Mouse (Mus musculus): ENCODE measurements at regions not wholly inside any gene's neighbourhood (a gene's known extent, or its start where the extent isn't known, plus 50 kb on each side); places are given as distances from the start of the nearest gene placed in this dataset.

DNA sequence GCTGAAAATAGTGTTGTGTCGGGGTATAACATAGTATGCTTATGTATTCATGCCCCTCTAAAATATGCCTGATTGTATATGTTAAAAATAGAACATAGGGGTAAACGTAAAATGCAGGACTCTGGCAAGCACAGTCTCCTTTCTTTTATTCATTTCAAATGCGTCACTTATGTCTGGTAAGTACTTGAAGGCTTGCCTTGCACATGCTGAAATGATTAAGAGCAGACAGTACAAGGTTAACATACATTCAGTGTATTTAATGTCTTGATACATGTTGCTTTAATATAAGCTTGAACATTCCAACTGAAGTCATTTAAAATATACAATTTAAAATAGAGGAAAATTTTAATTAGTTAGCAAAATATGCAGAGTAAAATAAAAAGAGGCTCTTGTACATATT lies 50.9 kb upstream of the Meox2 start:
- Histone ChIP-seq H3K9ac (ENCODE audit: insufficient read depth, low read depth) (no peak overlapping the region), H3K27me3 (replicated peaks) (no peaks in the 10 kb centered on the region), H3K79me2 (replicated peaks; ENCODE audit: control insufficient read depth, extremely low read depth, insufficient read depth, poor library complexity, severe bottlenecking) (no peaks in the 10 kb centered on the region), H3K4me3 (replicated peaks in 1 of 3; ENCODE audit: low read depth in 2 of 3, low read length in 2 of 3, poor library complexity in 1 of 3) (no peak overlapping the region), H3K4me2 (ENCODE audit: insufficient read depth, low read depth, poor library complexity, severe bottlenecking) (no peak overlapping the region), H3K4me1 (ENCODE audit: control insufficient read depth in 1 of 2, insufficient read depth in 2 of 2) (no peaks in the 10 kb centered on the region), H3K9me3 (replicated peaks; ENCODE audit: low read length) (no peaks in the 10 kb centered on the region), H3K36me3 (replicated peaks in 1 of 2; ENCODE audit: control insufficient read depth in 1 of 2, insufficient read depth in 1 of 2, low read length in 1 of 2) (no peaks in the 10 kb centered on the region), H3K27ac (ENCODE audit: insufficient read depth, low read depth) (no peak overlapping the region)
- no peak for DNase-seq (ENCODE audit: extremely low read depth)
- in situ Hi-C loops (cut with MboI; ENCODE audit: low pct_ligation_motif_present, low pct_unique_long_range_greater_than_20kb, low sequenced_read_pairs), result no loop called here
- TF ChIP-seq TBP (conservative IDR thresholded peaks at IDR 0.05; ENCODE audit: low read depth, low read length) (no peak), JUND (conservative IDR thresholded peaks at IDR 0.05; ENCODE audit: low read depth, low read length) (no peak), MXI1 (IDR thresholded peaks at IDR 0.05; ENCODE audit: low read depth, low read length) (no peak), MYC (IDR thresholded peaks at IDR 0.05; ENCODE audit: low read depth, low read length) (no peak), BHLHE40 (IDR thresholded peaks at IDR 0.05; ENCODE audit: low read depth, low read length) (no peak), KAT2A (IDR thresholded peaks at IDR 0.05; ENCODE audit: insufficient replicate concordance, low read length) (no peak), ETS1 (conservative IDR thresholded peaks at IDR 0.05; ENCODE audit: low read depth, low read length) (no peak), MAFK (IDR thresholded peaks at IDR 0.05; ENCODE audit: insufficient replicate concordance, low read length) (no peak), GABPA (IDR thresholded peaks at IDR 0.05; ENCODE audit: insufficient replicate concordance, low read depth, low read length) (no peak), E2F4 (IDR thresholded peaks at IDR 0.05; ENCODE audit: insufficient replicate concordance, low read depth, low read length) (no peak), NRF1 (IDR thresholded peaks at IDR 0.05; ENCODE audit: low read depth, low read length) (no peak)
- dilution Hi-C loops (cut with MboI; ENCODE audit: extremely low pct_ligation_motif_present, extremely low pct_unique_long_range_greater_than_20kb, low sequenced_read_pairs), result no loop called here
